Mouse (Mus musculus): Measurements from ENCODE around the gene Med15. TPM values are rescaled to one million over a fixed set of nuclear protein-coding genes. Genes with fewer than 3 reads are reported as not detected.

Gene Med15
- polyA plus RNA-seq, 1 experiment = 65.3 TPM

- TF ChIP-seq POLR2A (IDR thresholded peaks at IDR 0.05; ENCODE audit: low read depth, low read length) = no peak
- TF ChIP-seq CTCF (IDR thresholded peaks at IDR 0.05; ENCODE audit: borderline replicate concordance, insufficient read depth, low read length) = no peak
- no peak overlapping the region for H3K4me3 ChIP-seq (ENCODE audit: insufficient read depth, low read length)
These were observed 89.2 kb downstream of the Med15 start for GRCm38 (mm10) chr16:17643437-17643990.

DNA sequence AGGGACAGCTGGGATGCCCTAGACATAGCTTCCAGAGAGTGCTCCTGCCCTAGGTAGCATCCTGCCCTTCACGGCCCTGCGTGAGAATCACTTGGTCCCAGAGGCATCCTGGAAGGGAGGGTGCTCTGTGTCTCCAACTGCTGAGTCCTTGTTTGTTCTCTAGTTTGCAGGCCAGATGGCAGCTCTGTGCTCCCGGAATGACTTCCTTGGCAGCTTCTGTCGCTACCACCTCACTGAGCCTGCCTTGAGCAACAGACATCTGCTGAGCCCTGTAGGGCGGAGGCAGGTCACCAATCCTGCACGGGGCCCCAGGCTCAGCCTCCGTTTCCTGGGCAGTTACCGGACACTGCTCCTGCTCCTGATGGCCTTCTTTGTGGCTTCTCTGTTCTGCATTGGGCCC lies 90.4 kb downstream of the Med15 start:
- TF ChIP-seq CTCF (IDR thresholded peaks at IDR 0.05; ENCODE audit: borderline replicate concordance, insufficient read depth, low read length) (no peak), POLR2A (IDR thresholded peaks at IDR 0.05; ENCODE audit: low read depth, low read length) (no peak)
- Histone ChIP-seq H3K4me1 (ENCODE audit: control insufficient read depth, insufficient read depth, low read length) (no peaks in the 10 kb centered on the region), H3K27ac (ENCODE audit: insufficient read depth, low read length) (no peak overlapping the region), H3K4me3 (ENCODE audit: insufficient read depth, low read length) (no peak overlapping the region)

More at GRCm38 (mm10) chr16:17643437-17643990, 89.2 kb downstream of the Med15 start:
- H3K4me1 ChIP-seq (ENCODE audit: control insufficient read depth, insufficient read depth, low read length) = no peaks in the 10 kb centered on the region; the same call in 1 of the 2 replicates
- peak overlapping the region; percentile 24; the same call in 1 of the 2 replicates for H3K27ac ChIP-seq (ENCODE audit: insufficient read depth, low read length)

- TF ChIP-seq POLR2A (IDR thresholded peaks at IDR 0.05; ENCODE audit: low read depth, low read length) (no peak), CTCF (IDR thresholded peaks at IDR 0.05; ENCODE audit: borderline replicate concordance, insufficient read depth, low read length) (no peak)
- H3K4me3 ChIP-seq (ENCODE audit: insufficient read depth, low read length) = no peak overlapping the region
- H3K27ac ChIP-seq (ENCODE audit: insufficient read depth, low read length) = no peak overlapping the region
- H3K4me1 ChIP-seq (ENCODE audit: control insufficient read depth, insufficient read depth, low read length) = no peaks in the 10 kb centered on the region
These were observed 91.4 kb downstream of the Med15 start for GRCm38 (mm10) chr16:17641301-17641700.

DNA sequence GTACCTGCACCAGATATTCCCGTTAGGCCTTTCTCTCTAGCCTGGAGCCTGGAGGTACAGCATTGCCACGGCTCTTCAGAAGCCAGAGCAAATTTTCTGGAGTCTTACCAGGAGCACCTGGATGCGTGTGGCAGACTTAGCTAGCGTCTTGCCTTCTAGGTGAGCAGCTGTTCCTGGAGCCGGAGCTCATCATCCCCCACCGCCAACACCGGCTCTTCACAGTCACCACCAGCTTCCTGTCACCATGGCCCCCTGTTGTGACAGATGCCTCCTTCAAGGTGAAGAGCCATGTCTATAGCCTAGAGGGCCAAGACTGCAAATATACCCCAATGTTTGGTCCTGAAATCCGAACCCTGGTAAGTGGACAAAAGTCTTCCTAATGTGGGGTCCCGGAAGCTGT lies 92.0 kb downstream of the Med15 start:
- Histone ChIP-seq H3K27ac (ENCODE audit: insufficient read depth, low read length) (no peak overlapping the region), H3K4me1 (ENCODE audit: control insufficient read depth, insufficient read depth, low read length) (no peaks in the 10 kb centered on the region), H3K4me3 (ENCODE audit: insufficient read depth, low read length) (no peak overlapping the region)
- TF ChIP-seq CTCF (IDR thresholded peaks at IDR 0.05; ENCODE audit: borderline replicate concordance, insufficient read depth, low read length) = no peak
- no peak for TF ChIP-seq POLR2A (IDR thresholded peaks at IDR 0.05; ENCODE audit: low read depth, low read length)

GRCm38 (mm10) chr16:17639951-17640350 lies 92.7 kb downstream of the Med15 start:
- TF ChIP-seq POLR2A (IDR thresholded peaks at IDR 0.05; ENCODE audit: low read depth, low read length) (no peak), CTCF (IDR thresholded peaks at IDR 0.05; ENCODE audit: borderline replicate concordance, insufficient read depth, low read length) (no peak)
- Histone ChIP-seq H3K4me3 (ENCODE audit: insufficient read depth, low read length) (no peak overlapping the region), H3K4me1 (ENCODE audit: control insufficient read depth, insufficient read depth, low read length) (no peaks in the 10 kb centered on the region), H3K27ac (ENCODE audit: insufficient read depth, low read length) (no peak overlapping the region)

DNA sequence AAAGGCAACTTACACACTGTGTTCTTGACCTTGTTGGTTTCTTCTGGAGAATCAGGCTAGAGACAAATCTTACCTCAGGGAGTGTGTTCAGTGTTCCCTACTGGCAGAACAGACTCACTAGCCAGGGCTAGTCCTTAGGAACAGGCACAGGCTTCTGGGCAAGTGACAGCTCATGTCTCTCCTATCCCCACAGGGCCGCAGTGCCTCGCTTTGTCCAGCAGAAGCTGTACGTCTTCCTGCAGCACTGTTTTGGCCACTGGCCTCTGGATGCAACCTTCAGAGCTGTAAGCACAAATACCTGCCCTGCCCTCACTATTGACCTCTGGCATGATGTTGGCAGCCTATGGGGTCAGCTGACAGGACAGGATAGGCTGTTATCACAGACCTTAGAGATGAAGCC lies 93.6 kb downstream of the Med15 start:
- no peak for TF ChIP-seq CTCF (IDR thresholded peaks at IDR 0.05; ENCODE audit: borderline replicate concordance, insufficient read depth, low read length)
- TF ChIP-seq POLR2A (IDR thresholded peaks at IDR 0.05; ENCODE audit: low read depth, low read length) = no peak
- H3K4me1 ChIP-seq (ENCODE audit: control insufficient read depth, insufficient read depth, low read length) = no peaks in the 10 kb centered on the region
- H3K27ac ChIP-seq (ENCODE audit: insufficient read depth, low read length) = no peak overlapping the region
- H3K4me3 ChIP-seq (ENCODE audit: insufficient read depth, low read length) = no peak overlapping the region

DNA sequence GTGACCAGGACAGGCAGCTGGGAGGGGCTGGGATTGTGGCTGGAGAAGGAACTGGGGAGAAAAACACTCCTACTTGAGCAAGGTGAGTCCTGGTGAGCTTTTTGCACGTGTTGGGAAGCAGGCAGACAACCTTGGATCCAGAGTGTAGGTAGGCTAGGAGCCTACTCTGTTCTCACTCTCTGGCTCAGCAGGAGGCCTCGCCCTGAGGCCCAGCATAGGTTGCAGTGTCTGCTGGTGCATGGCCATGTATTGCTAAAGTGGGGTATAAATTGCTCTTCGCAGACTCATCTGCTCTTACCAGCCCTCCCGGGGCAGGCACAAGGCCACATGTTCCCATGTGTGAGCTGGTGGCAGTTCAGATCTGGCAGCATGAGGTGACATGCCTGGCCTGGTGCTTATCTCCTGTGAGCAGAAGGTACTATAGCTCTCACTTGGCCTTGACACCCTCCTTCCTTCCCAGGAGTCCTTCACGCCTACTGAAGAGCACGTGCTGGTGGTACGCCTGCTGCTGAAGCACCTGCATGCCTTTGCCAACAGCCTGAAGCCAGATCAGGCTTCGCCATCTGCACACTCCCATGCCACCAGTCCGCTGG lies 94.6 kb downstream of the Med15 start:
- no peaks in the 10 kb centered on the region for H3K4me1 ChIP-seq (ENCODE audit: control insufficient read depth, insufficient read depth, low read length)
- TF ChIP-seq CTCF (IDR thresholded peaks at IDR 0.05; ENCODE audit: borderline replicate concordance, insufficient read depth, low read length) (no peak), POLR2A (IDR thresholded peaks at IDR 0.05; ENCODE audit: low read depth, low read length) (no peak)
- no peak overlapping the region for H3K27ac ChIP-seq (ENCODE audit: insufficient read depth, low read length)
- no peak overlapping the region for H3K4me3 ChIP-seq (ENCODE audit: insufficient read depth, low read length)

- TF ChIP-seq CTCF (IDR thresholded peaks at IDR 0.05; ENCODE audit: borderline replicate concordance, insufficient read depth, low read length) = 0 out of 2 replicates have a peak, but pooled peaks have one; percentile 17
- TF ChIP-seq POLR2A (IDR thresholded peaks at IDR 0.05; ENCODE audit: low read depth, low read length) = no peak
- Histone ChIP-seq H3K4me3 (ENCODE audit: insufficient read depth, low read length) (no peak overlapping the region), H3K4me1 (ENCODE audit: control insufficient read depth, insufficient read depth, low read length) (no peaks in the 10 kb centered on the region), H3K27ac (ENCODE audit: insufficient read depth, low read length) (no peak overlapping the region)
These were observed 95.1 kb downstream of the Med15 start for GRCm38 (mm10) chr16:17637610-17638009.

DNA sequence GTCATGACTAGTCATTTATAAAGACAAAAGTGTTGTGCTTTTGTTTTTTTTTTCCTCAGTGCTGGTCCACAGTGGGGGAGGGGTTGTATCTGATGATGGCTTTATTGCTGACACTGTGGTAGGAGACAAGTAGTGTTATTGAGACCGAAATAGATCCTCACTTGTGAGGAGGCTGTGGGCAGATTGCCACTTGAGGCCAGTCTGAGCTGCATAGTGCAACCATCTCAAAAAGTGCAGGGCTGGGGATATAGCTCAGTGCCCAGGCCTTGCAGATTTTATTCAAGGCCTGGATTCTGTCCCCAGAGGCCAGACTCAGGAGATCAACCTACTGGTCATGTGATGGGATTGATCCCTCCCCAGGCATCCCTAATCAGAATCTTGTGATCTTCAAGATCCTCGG lies 95.8 kb downstream of the Med15 start:
- TF ChIP-seq CTCF (IDR thresholded peaks at IDR 0.05; ENCODE audit: borderline replicate concordance, insufficient read depth, low read length) (no peak), POLR2A (IDR thresholded peaks at IDR 0.05; ENCODE audit: low read depth, low read length) (no peak)
- H3K4me1 ChIP-seq (ENCODE audit: control insufficient read depth, insufficient read depth, low read length) = no peaks in the 10 kb centered on the region

GRCm38 (mm10) chr16:17633481-17634181 lies 99.1 kb downstream of the Med15 start:
- no peaks in the 10 kb centered on the region for H3K4me1 ChIP-seq (ENCODE audit: control insufficient read depth, insufficient read depth, low read length)
- 0 out of 2 replicates have a peak, but pooled peaks have one; percentile 30 for TF ChIP-seq CTCF (IDR thresholded peaks at IDR 0.05; ENCODE audit: borderline replicate concordance, insufficient read depth, low read length)
- TF ChIP-seq POLR2A (IDR thresholded peaks at IDR 0.05; ENCODE audit: low read depth, low read length) = no peak
- no peak overlapping the region for H3K27ac ChIP-seq (ENCODE audit: insufficient read depth, low read length)

More for the DNA sequence above, 95.8 kb downstream of the Med15 start:
- Histone ChIP-seq H3K27ac (ENCODE audit: insufficient read depth, low read length) (no peak overlapping the region), H3K4me3 (ENCODE audit: insufficient read depth, low read length) (no peak overlapping the region)

More at GRCm38 (mm10) chr16:17633481-17634181, 99.1 kb downstream of the Med15 start:
- H3K4me3 ChIP-seq (ENCODE audit: insufficient read depth, low read length) = no peak overlapping the region
